Mouse (Mus musculus) heart, adult 2 months (tissue): ENCODE data around the gene Olfr550. TPM values are rescaled to one million over a fixed set of nuclear protein-coding genes. Genes with fewer than 3 reads are reported as not detected.
"Not testable (repeated sequence)": the region's sequence is repeated elsewhere in the genome, so short reads cannot be mapped to it uniquely, and the experiment has no call there.

ENCODE experiments used
- DNase-seq, 2 experiments: peaks; one replicate each; pipeline ENCODE4 v3.0.0; 2021
- H3K27ac ChIP-seq: fragments of 200-600 bp; 2 replicates; pipeline ENCODE4 v1.8.1; 2022
- H3K27me3 ChIP-seq: fragments of 200-500 bp; 2 replicates; pipeline ENCODE4 v1.6.1; 2012; ENCODE audit warnings: mild to moderate bottlenecking, low read length, inconsistent platforms, mixed read lengths; ENCODE audit not compliant: control insufficient read depth, insufficient read depth
- H3K36me3 ChIP-seq: fragments of 200-500 bp; 2 replicates; pipeline ENCODE4 v1.6.1; 2012; ENCODE audit warnings: low read length, inconsistent platforms; ENCODE audit not compliant: control insufficient read depth, insufficient read depth
- H3K4me1 ChIP-seq: fragments of 200-500 bp; 2 replicates; pipeline ENCODE4 v1.6.1; 2011; ENCODE audit warnings: low read length; ENCODE audit not compliant: control insufficient read depth, insufficient read depth
- H3K4me3 ChIP-seq: fragments of 200-600 bp; 2 replicates; pipeline ENCODE4 v1.8.1; 2022
- H3K79me2 ChIP-seq: fragments of 200-500 bp; replicated peaks from 2 replicates; pipeline ENCODE4 v1.6.1; 2012; ENCODE audit warnings: mild to moderate bottlenecking, inconsistent platforms, low read length, moderate library complexity, mixed read lengths; ENCODE audit not compliant: control insufficient read depth, insufficient read depth
- H3K9ac ChIP-seq: fragments of 200-500 bp; 2 replicates; pipeline ENCODE4 v1.6.1; 2012; ENCODE audit warnings: low read depth, mild to moderate bottlenecking, control low read depth, inconsistent platforms, low read length, mixed read lengths
- CTCF ChIP-seq: fragments of 200-600 bp; IDR thresholded peaks from 2 replicates; pipeline ENCODE4 v1.8.1; 2022; ENCODE audit warnings: antibody characterized with exemption, mild to moderate bottlenecking, moderate library complexity
- EP300 ChIP-seq: fragments of 200-500 bp; IDR thresholded peaks from 2 replicates; pipeline ENCODE4 v1.6.1; 2011; ENCODE audit warnings: low read depth, low read length, control low read depth; ENCODE audit not compliant: insufficient read depth
- POLR2A ChIP-seq: fragments of 200-500 bp; IDR thresholded peaks from 2 replicates; pipeline ENCODE4 v1.6.1; 2011; ENCODE audit warnings: mild to moderate bottlenecking, low read depth, low read length, control low read depth; ENCODE audit not compliant: insufficient read depth
- WGBS: fragments of 180-500 bp; shearing (Covaris S2); methylation state at CpG from one replicate; pipeline ENCODE4 v1.1.7; 2018; 5-methylcytosine and 5-hydroxymethylcytosine counted together
- intact Hi-C: fragments of 180-260 bp; cut with DNase I; formaldehyde crosslinking; loops from one replicate; pipeline ENCODE4 v1.15.1; 2025
- polyA plus RNA-seq: library from polyadenylated mRNA; depleted of rRNA; stranded (reverse); fragments of >200 nt; gene quantifications from 2 replicates; pipeline ENCODE4 v1.2.3, GENCODE M21; 2012; rRNA removed
- total RNA-seq, 2 experiments: library from RNA; stranded (reverse); gene quantifications; 2 replicates each; pipeline ENCODE4 v1.2.3; 2021

The Olfr550 gene
- total and polyA plus RNA-seq, 3 experiments: 0.07 to 0.86 TPM; not detected in 1

GRCm38 (mm10) chr7:102597378-102598031 lies 26.3 kb downstream of the Olfr550 start, which contains the start of gene Olfr552:
Olfr552 (plus strand) TSS chr7:102597770.
- H3K27me3 ChIP-seq: no peaks in the 10 kb centered on the region
- no peak for DNase-seq
- H3K27ac ChIP-seq: no peak within 1 kb of the TSS
- 35% methylated on average over 1 of the region's 1 CpGs for WGBS
- no peak within 1 kb of the TSS for H3K9ac ChIP-seq
- H3K36me3 ChIP-seq: no peaks in the 10 kb centered on the region
- no peak within 1 kb of the TSS for H3K4me3 ChIP-seq
- TF ChIP-seq EP300 (no peak), CTCF (no peak), POLR2A (no peak)
- intact Hi-C loops: no loop called here
- H3K4me1 ChIP-seq: no peaks in the 10 kb centered on the region
- no peaks in the 10 kb centered on the region for H3K79me2 ChIP-seq

DNA sequence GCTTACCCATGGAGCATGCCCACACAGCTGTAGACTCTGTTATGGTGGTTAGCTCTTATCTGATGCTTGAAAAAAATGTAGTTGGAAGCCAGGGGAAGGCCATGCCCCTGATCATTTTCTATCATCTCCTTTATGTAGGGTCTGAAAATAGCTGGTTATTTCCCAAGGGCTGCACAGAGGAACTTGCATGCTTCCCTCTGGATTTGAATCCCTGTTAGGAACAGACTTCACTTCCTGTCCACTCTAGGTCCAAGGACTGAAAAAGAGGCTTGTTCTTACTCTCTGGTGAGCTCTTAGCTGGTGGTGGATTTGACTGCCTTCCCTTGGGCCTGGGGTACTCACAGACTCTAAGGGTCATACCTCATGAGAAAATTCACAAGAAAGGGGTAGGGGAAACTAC lies 46.9 kb downstream of the Olfr550 start, which contains the start of gene Olfr553:
Olfr553 (minus strand) TSS at position 101 of the 400 bp plus-strand sequence.
- Histone ChIP-seq H3K27ac (no peak within 1 kb of the TSS), H3K27me3 (no peaks in the 10 kb centered on the region), H3K4me1 (no peaks in the 10 kb centered on the region), H3K36me3 (no peaks in the 10 kb centered on the region), H3K9ac (no peak within 1 kb of the TSS), H3K4me3 (no peak within 1 kb of the TSS), H3K79me2 (no peaks in the 10 kb centered on the region)
- no peak for DNase-seq
- intact Hi-C loops: no loop called here
- TF ChIP-seq EP300 (no peak), POLR2A (no peak), CTCF (no peak)

GRCm38 (mm10) chr7:102619608-102620007 lies 48.4 kb downstream of the Olfr550 start:
- H3K27me3 ChIP-seq: no peaks in the 10 kb centered on the region
- no peaks in the 10 kb centered on the region for H3K36me3 ChIP-seq
- H3K79me2 ChIP-seq: no peaks in the 10 kb centered on the region
- H3K4me3 ChIP-seq: no peak overlapping the region
- H3K4me1 ChIP-seq: no peaks in the 10 kb centered on the region
- intact Hi-C loops: no loop called here
- peak in 1 of 2 experiments; percentile 14 for DNase-seq
- 22% methylated on average over 5 of the region's 5 CpGs for WGBS
- no peak overlapping the region for H3K9ac ChIP-seq
- H3K27ac ChIP-seq: no peak overlapping the region
- TF ChIP-seq POLR2A (no peak), EP300 (no peak), CTCF (no peak)

GRCm38 (mm10) chr7:102620368-102620767 lies 49.1 kb downstream of the Olfr550 start:
- WGBS: 83% methylated on average over 19 of the region's 19 CpGs
- H3K27ac ChIP-seq, DNase-seq, H3K36me3 ChIP-seq, H3K9ac ChIP-seq, H3K4me3 ChIP-seq, intact Hi-C loops, H3K79me2 ChIP-seq, H3K27me3 ChIP-seq, H3K4me1 ChIP-seq: not testable (repeated sequence)

Other genes with a start within 250 kb of the Olfr550 start
- 1 to 10 TPM; 9.6 to 9.9 TPM for gene Rrm1, start 129.7 kb upstream of the Olfr550 start, total RNA-seq
- gene Rrm1, start 129.7 kb upstream of the Olfr550 start, polyA plus RNA-seq: 4.4 and 8.1 TPM in 2 replicates
- gene Olfr543, start 89.8 kb upstream of the Olfr550 start, total RNA-seq: not detected
- gene Olfr543, start 89.8 kb upstream of the Olfr550 start, polyA plus RNA-seq: not detected in 2 replicates
- not detected for gene Olfr544, start 83.1 kb upstream of the Olfr550 start, total RNA-seq
- gene Olfr544, start 83.1 kb upstream of the Olfr550 start, polyA plus RNA-seq: not detected in 2 replicates
- not detected for gene Olfr545, start 71.9 kb upstream of the Olfr550 start, total RNA-seq
- gene Olfr545, start 71.9 kb upstream of the Olfr550 start, polyA plus RNA-seq: not detected in 2 replicates
- not detected for gene Olfr547, start 36.7 kb upstream of the Olfr550 start, total RNA-seq
- gene Olfr547, start 36.7 kb upstream of the Olfr550 start, polyA plus RNA-seq: not detected in 2 replicates
- not detected for gene Olfr548-ps1, start 30.5 kb upstream of the Olfr550 start, total RNA-seq
- not detected in 2 replicates for gene Olfr548-ps1, start 30.5 kb upstream of the Olfr550 start, polyA plus RNA-seq
- not detected for gene Olfr549, start 21.6 kb upstream of the Olfr550 start, total RNA-seq
- gene Olfr549, start 21.6 kb upstream of the Olfr550 start, polyA plus RNA-seq: not detected in 2 replicates
- gene Trim21, start 6.0 kb upstream of the Olfr550 start, total RNA-seq: 1 to 10 TPM; 3.7 to 6.1 TPM
- gene Trim21, start 6.0 kb upstream of the Olfr550 start, polyA plus RNA-seq: 3.7 and 6.2 TPM in 2 replicates
- not detected for gene Olfr551, start 20.4 kb downstream of the Olfr550 start, total RNA-seq
- not detected in 2 replicates for gene Olfr551, start 20.4 kb downstream of the Olfr550 start, polyA plus RNA-seq
- gene Olfr552, start 26.3 kb downstream of the Olfr550 start, total RNA-seq: under 1 TPM; 0.13 to 0.20 TPM
- not detected in 2 replicates for gene Olfr552, start 26.3 kb downstream of the Olfr550 start, polyA plus RNA-seq
- gene Olfr553, start 46.8 kb downstream of the Olfr550 start, total RNA-seq: not detected
- gene Olfr553, start 46.8 kb downstream of the Olfr550 start, polyA plus RNA-seq: not detected in 2 replicates
- not detected for gene Olfr554, start 67.0 kb downstream of the Olfr550 start, total RNA-seq
- not detected in 2 replicates for gene Olfr554, start 67.0 kb downstream of the Olfr550 start, polyA plus RNA-seq
- not detected for gene Olfr555, start 87.4 kb downstream of the Olfr550 start, total RNA-seq
- not detected in 2 replicates for gene Olfr555, start 87.4 kb downstream of the Olfr550 start, polyA plus RNA-seq
- gene Olfr556, start 93.5 kb downstream of the Olfr550 start, total RNA-seq: not detected
- not detected in 2 replicates for gene Olfr556, start 93.5 kb downstream of the Olfr550 start, polyA plus RNA-seq
- 1 to 10 TPM; 8.1 to 9.5 TPM for gene Trim68, start 115.9 kb downstream of the Olfr550 start, total RNA-seq
- gene Trim68, start 115.9 kb downstream of the Olfr550 start, polyA plus RNA-seq: 20.4 and 33.3 TPM in 2 replicates
- gene Olfr557, start 124.5 kb downstream of the Olfr550 start, total RNA-seq: not detected
- gene Olfr557, start 124.5 kb downstream of the Olfr550 start, polyA plus RNA-seq: not detected in 2 replicates
- 1 to 10 TPM; 3.0 to 3.8 TPM for gene Olfr558, start 130.8 kb downstream of the Olfr550 start, total RNA-seq
- gene Olfr558, start 130.8 kb downstream of the Olfr550 start, polyA plus RNA-seq: 3.5 and 8.4 TPM in 2 replicates
- not detected for gene Olfr33, start 147.6 kb downstream of the Olfr550 start, total RNA-seq
- gene Olfr33, start 147.6 kb downstream of the Olfr550 start, polyA plus RNA-seq: 0.33 TPM in 1 of 2 replicates, not detected in the other
- not detected for gene Olfr559, start 156.0 kb downstream of the Olfr550 start, total RNA-seq
- not detected in 2 replicates for gene Olfr559, start 156.0 kb downstream of the Olfr550 start, polyA plus RNA-seq
- gene Olfr560, start 187.9 kb downstream of the Olfr550 start, total RNA-seq: not detected
- gene Olfr560, start 187.9 kb downstream of the Olfr550 start, polyA plus RNA-seq: 0.20 TPM in 2 replicates
- under 1 TPM; 0.57 to 0.86 TPM for gene Olfr78, start 188.0 kb downstream of the Olfr550 start, total RNA-seq
- gene Olfr78, start 188.0 kb downstream of the Olfr550 start, polyA plus RNA-seq: 6.2 and 12.7 TPM in 2 replicates
- not detected for gene Olfr561, start 199.8 kb downstream of the Olfr550 start, total RNA-seq
- gene Olfr561, start 199.8 kb downstream of the Olfr550 start, polyA plus RNA-seq: not detected in 2 replicates
- not detected for gene Olfr564, start 232.0 kb downstream of the Olfr550 start, total RNA-seq
- not detected in 2 replicates for gene Olfr564, start 232.0 kb downstream of the Olfr550 start, polyA plus RNA-seq